8 mouse cellular contexts compared by ENCODE assay signal in the genomic region with DNA sequence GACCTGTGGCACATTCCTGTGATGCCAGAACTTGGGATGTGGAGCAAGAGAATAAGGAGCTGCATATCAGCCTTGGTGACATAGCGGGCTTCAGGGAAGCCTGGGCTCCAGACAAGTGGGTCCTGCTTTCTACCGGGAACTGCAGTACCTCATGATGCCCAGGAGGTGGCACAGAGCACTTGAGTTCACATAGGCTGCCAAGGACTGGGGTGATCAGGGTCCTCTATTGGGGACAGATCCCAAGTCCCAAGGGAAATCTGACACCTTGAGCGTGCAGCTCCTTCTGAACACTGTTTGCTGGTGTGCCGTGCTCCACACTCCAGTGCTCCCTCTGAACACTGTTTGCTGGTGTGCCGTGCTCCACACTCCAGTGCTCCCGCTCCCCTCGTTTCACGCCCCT. TPM values are rescaled to one million over a fixed set of nuclear protein-coding genes. Genes with fewer than 3 reads are reported as not detected.
A peak's percentile ranks its signal among the peaks of the same experiment; 100 is the strongest.
DNase-seq lines count a peak whose midpoint lies in the region; ATAC-seq lines count a peak whose summit lies in the region.

No protein-coding gene starts in this region.

- DNase-seq in frontal cortex, postnatal 14 days (ENCODE audit: low spot score in 2 of 2), result no peak
- DNase-seq in brain, embryonic 18.5 days (ENCODE audit: low read depth, low spot score), result peak; percentile 24
- peak; percentile 69 for DNase-seq in forebrain, embryonic 11.5 days (ENCODE audit: low spot score)
- DNase-seq in induced T-regulatory cell, adult 2 months (ENCODE audit: low read depth), result peak; percentile 77
- DNase-seq in left cerebral cortex, postnatal 25 days (ENCODE audit: low spot score in 2 of 2), result peak; percentile 65 to 68
- peak; percentile 74 for DNase-seq in mesoderm, embryonic 11.5 days (ENCODE audit: low read depth, low spot score)
- peak; percentile 17 for DNase-seq in spleen, adult 12 weeks (ENCODE audit: low spot score)

- H3K4me1 ChIP-seq in forebrain, embryonic 11.5 days (replicated peaks; ENCODE audit: control insufficient read depth, insufficient read depth, low read length), result no peaks in the 10 kb centered on the region

- no peaks in the 10 kb centered on the region for H3K27me3 ChIP-seq in forebrain, embryonic 11.5 days (ENCODE audit: control insufficient read depth, insufficient read depth, low read length)

- no peak overlapping the region for H3K9ac ChIP-seq in forebrain, embryonic 11.5 days (ENCODE audit: low read length)

- H3K27ac ChIP-seq in forebrain, embryonic 11.5 days (ENCODE audit: low read depth, low read length), result no peak overlapping the region

- H3K9me3 ChIP-seq in forebrain, embryonic 11.5 days (ENCODE audit: control insufficient read depth, low read length), result no peaks in the 10 kb centered on the region

- peak; percentile 25; the same call in 1 of the 2 replicates for ATAC-seq in frontal cortex, adult (ENCODE audit: low TSS enrichment)
- ATAC-seq in forebrain, embryonic 11.5 days (replicated peaks; ENCODE audit: low FRiP score), result peak; percentile 70; the same call in 1 of the 2 replicates

- no peak overlapping the region for H3K4me2 ChIP-seq in forebrain, embryonic 11.5 days (ENCODE audit: low read depth, low read length, severe bottlenecking)

- H3K36me3 ChIP-seq in forebrain, embryonic 11.5 days (ENCODE audit: control insufficient read depth, insufficient read depth, low read length), result peaks cover 4% of the 10 kb centered on the region; the same call in 1 of the 2 replicates

- intact Hi-C loops in left cerebral cortex, postnatal 25 days (cut with DNase I), result loop anchor here (1.0 kb wide), 2 partner anchors 113 to 117 kb away; no protein-coding TSS in a partner anchor

- WGBS in forebrain, embryonic 11.5 days, result 43% methylated on average over 8 of the region's 8 CpGs

- no peak overlapping the region for H3K4me3 ChIP-seq in forebrain, embryonic 11.5 days (ENCODE audit: low read depth, low read length)

RNA-seq across cellular contexts. Expression of a gene that starts 34.8 kb away (rescaled TPM):
- 15.5 and 19.9 TPM in 2 replicates for polyA plus RNA-seq in forebrain, embryonic 11.5 days (2014; fragmentation: Nextera tagmentation; extraction: Ambion mirVana)
- 10 to 100 TPM; 81.1 to 87.2 TPM for total RNA-seq in left cerebral cortex, postnatal 25 days (2021)

Comparison
In these comparisons a context has a peak if more than half of its experiments do, and no peak if none do; other contexts are left out.
1. DNase-seq: peak in brain, embryonic 18.5 days (single experiment), forebrain, embryonic 11.5 days (single experiment), induced T-regulatory cell, adult 2 months (single experiment), left cerebral cortex, postnatal 25 days (2 of 2), mesoderm, embryonic 11.5 days (single experiment) and spleen, adult 12 weeks (single experiment); none in frontal cortex, postnatal 14 days (0 of 2).